Mouse (Mus musculus) erythroblast, embryonic 14.5 days (primary cell): ENCODE measurements around the gene Polg2.

ENCODE experiments used
- GATA1 ChIP-seq: IDR thresholded peaks from 2 replicates; pipeline ENCODE4 v1.6.1; 2012; ENCODE audit warnings: low read length, inconsistent platforms, mixed read lengths
- TAL1 ChIP-seq: IDR thresholded peaks from 3 replicates; pipeline ENCODE4 v1.6.1; 2012; ENCODE audit warnings: low read length, inconsistent platforms, mixed read lengths

DNA sequence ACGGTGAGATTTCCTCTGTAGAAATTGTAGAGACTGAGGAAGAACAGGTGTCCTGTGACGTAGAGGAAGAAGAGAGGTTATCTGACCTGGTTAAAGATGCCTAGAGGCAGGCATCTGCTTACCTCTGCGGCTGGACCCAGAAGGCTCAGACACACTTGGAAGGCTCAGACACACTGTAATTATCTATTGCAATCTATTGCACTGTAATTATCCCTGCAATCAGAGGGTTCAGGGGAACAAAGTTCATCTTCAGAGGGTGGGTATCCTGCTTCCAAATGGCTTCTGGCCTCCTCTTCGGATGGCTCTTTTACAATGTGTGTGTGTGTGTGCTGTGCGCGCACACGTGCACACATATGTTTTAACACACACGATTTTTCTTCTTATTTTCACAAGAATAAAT is 59.0 kb downstream of the Polg2 start:
- TF ChIP-seq TAL1 (no peak), GATA1 (no peak)
